Mouse (Mus musculus): ENCODE results near the gene B020031M17Rik. TPM values are rescaled to one million over a fixed set of nuclear protein-coding genes. Genes with fewer than 3 reads are reported as not detected.
"Not testable (repeated sequence)": the region's sequence is repeated elsewhere in the genome, so short reads cannot be mapped to it uniquely, and the experiment has no call there.

Gene B020031M17Rik
- total RNA-seq (2021): not detected
- long read RNA-seq, experiment 1: 0 reads
- long read RNA-seq, experiment 2: 0 reads

DNA sequence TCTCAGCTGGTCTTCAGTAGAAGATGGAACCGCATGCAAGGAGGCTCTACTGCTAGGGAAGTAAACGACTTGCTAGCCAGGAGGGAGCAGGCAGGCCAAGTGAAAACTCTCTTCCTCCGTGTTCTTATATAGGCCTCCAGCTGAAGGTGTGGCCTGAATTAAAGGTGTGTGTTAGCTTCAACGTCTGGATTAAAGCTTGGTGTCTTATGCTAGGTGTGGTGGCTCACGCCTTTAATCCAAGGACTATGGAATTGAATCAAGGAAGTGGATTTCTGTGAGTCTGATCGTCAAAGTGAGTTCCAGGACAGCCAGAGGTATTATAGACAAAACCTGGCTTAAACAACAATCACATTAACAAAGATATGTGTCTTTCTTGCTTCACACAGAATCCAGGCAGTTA lies at the start of gene B020031M17Rik:
B020031M17Rik (minus strand) TSS at position 101 of the 400 bp plus-strand sequence.
- not testable (repeated sequence) for DNase-seq (ENCODE audit: low spot score in 2 of 2)

DNA sequence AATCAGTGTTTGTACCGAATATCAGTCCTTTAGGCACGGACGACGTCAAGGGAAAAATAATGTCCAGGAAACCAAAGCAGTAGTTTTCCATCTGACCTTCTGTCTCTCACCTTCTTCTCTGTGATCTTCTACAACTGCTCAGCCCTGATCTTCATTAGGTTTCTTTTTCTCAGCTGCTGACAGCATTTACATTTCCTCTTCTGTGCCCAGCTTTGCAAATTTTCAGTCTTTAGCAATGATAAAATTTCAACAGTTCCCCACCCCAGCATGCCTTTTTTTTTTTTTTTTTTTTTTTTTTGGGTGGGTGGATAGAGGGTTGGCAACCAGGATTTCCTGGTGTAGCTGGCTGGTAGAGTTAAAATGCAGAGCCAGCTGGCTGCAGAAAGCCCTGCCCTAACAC lies 48.6 kb upstream of the B020031M17Rik start:
- DNase-seq (ENCODE audit: low spot score in 2 of 2): not testable (repeated sequence)

DNA sequence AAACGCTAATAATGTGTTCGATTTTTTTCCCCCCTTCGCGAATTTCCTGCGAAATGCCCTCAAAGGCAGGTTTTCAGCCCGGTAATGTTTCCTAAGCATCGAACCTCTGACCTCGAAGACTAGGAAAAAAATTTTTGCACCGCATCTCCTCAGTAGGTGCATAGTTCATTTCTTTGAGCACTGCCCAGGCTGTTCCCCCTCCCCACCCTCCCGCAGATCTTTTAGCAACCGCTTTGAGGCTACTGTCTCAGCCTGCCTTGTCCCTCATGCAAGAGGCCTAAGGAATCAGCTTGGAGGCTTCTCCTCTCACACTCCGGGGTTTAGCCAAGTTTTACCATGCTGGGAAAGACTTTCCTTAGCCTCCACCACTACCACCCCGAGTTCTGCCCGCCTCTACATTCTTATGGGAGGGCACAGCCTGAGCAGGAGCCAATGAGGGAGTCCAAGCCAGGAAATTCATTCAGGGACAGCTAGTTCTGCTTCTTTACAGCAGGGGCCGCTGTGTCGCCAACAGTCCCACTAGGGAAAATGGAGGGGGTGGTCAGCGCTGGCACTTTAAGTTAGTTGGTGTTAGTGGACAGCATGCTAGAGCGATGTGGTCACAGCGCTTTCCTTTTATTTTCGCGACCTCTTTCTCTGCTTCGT lies 48.0 kb upstream of the B020031M17Rik start:
- DNase-seq (ENCODE audit: low spot score in 2 of 2): not testable (repeated sequence)

DNA sequence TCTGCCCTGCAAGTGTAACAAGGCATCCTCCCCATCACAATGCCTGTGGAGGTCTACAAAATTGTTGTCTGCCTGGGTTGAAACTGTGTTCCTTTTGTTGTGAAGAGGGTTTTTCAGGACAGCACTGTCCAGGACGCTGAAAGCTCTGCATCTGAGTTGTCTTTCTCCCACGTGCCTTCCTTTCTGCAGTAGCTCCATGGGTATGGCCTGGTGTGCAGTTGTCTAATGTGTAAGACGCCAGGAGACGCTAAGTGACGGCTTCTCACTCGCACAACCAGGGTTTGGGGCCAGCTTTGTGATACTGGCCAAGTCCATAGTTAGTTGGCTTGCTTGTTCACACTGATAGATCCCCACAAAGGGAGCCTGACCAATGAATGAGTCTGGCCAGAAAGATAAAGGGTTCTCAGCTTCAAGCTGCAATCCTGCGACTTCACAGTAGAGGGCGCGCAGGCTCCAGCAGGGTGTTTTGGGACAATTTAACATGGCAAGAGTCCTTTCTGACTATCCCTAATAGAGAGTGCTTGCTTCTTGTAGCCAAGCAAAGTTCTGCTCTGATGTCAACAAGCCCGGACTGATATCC lies 41.4 kb upstream of the B020031M17Rik start:
- not testable (repeated sequence) for DNase-seq (ENCODE audit: low spot score in 2 of 2)

DNA sequence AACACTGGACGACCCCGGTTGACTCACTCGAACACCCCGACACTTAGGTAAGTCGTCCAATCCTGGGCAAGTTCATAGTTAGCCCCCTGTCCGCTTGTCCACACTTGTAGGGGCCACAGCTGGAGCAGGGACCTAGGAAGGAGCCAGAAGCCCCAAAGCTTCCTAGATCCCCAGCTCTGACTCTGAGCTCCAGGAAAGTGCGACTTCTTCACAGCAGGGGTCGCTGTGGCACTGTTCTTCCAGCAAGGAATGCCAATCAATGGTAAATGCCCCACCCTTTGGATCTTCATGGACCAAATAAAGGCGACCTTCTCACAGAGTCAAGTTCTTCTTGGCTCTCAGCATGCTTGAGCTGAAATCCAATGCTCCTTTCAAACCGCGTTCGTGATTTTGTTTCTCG lies 40.7 kb upstream of the B020031M17Rik start:
- DNase-seq (ENCODE audit: low spot score in 2 of 2): not testable (repeated sequence)

DNA sequence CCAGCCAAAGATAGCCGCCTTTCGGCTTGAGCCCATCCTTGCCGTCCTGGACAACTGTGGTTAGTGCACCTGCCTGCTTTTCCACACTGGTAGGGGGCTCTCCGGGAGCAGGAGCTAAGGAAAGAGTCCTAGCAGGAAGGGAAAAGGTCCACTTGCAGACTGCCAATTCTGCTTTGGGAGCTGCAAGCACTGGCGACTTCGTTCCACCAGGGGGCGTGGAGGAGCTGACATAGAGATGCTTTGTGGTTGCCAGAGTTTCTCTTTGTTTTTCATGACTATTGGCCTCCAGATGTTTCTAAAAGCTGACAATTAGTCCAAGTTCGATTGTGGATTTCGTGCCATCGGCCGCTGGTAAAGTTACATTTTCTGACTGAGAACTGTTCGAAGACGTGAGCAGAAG lies 18.6 kb upstream of the B020031M17Rik start:
- DNase-seq (ENCODE audit: low spot score in 2 of 2): not testable (repeated sequence)

DNA sequence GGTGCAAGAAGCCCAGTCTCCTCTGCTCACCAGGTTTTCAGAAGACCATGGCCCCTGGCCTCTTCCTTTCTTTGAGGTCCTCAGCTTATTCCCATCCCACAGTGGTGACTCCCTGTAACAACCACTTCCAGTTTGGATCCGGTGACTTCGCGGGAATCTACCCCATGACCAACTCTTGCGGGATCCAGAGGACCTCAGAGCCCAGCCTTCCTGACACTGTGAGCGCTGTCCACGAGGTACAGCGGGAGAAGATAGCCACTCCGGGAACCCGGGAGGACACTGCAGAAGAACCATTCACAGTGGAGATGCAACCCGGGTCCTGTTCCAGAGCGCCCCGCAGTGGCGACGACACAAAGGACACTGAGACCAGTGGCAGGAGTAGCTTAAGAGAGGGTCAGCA lies 17.6 kb upstream of the B020031M17Rik start:
- DNase-seq (ENCODE audit: low spot score in 2 of 2): not testable (repeated sequence)

DNA sequence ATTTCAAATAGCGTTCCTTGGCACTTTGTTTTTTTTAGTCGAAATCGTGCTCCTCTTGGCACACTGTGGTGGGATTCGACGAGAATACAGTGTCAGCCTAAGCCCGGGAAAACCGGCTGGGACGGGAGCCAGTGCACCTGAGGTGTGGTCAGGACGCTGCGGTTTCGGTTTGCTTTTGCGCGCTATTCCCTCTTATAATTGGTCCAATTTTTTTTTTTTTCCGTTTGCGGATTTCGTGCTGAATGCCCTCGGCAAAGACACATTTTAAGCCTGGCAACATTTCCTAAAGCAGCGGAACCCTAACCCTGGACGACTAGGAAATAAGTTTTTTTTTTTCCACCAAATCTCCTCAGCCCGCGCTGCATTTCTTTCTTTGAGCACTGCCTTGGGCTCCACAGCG lies 15.4 kb upstream of the B020031M17Rik start:
- peak in 1 of 2 experiments; percentile 2 for DNase-seq (ENCODE audit: low spot score in 2 of 2)

DNA sequence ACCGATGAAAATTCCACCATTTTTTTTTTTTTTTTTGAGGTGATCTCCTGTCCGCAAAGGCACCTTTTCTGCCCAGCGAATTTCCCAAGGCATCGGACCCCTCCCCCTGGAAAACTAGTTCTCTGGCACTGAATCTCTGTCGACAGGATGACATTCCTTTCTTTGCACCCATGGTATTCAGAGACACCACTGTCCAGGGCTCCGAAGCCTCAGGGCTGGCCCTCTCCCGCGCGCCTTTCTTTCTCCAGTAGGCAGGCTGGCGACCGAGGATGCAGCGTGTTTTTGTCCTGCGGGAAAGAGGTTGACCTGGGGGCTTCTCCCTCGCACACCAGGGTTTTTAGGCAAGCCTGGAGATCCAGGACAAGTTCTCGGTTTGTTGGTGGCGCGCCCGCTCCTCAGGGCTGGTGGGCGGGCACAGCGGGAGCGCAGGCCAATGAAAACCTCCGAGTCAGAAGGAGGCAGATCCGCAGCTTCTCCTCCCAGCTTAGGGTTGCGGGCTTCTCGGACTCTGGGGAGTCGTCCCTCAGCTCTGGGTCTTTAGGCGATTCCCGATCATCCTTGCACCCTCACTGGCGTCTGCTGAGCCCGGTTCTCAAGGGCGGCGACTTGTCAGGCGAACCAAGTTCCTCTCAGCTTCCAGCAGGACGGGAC lies 14.8 kb upstream of the B020031M17Rik start:
- DNase-seq (ENCODE audit: low spot score in 2 of 2): not testable (repeated sequence)

DNA sequence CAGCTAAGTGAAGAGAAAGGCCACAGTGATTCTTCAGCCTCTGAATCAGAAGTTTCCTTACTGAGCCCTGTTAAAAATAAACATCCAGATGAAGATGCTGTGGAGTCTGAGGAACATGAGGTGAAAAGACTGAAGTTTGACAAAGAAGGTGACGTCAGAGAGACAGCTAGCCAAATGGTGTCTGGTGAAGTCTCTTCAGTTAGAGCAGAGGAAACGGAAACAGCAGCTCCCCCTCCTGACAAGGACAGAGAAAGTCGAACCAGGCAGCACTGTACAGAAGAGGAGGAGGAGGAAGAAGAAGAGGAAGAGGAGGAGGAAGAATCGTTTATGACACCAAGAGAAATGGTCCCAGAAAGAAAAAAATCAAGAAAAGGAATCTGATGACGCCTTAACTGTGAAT lies 12.2 kb upstream of the B020031M17Rik start:
- DNase-seq (ENCODE audit: low spot score in 2 of 2): not testable (repeated sequence)

DNA sequence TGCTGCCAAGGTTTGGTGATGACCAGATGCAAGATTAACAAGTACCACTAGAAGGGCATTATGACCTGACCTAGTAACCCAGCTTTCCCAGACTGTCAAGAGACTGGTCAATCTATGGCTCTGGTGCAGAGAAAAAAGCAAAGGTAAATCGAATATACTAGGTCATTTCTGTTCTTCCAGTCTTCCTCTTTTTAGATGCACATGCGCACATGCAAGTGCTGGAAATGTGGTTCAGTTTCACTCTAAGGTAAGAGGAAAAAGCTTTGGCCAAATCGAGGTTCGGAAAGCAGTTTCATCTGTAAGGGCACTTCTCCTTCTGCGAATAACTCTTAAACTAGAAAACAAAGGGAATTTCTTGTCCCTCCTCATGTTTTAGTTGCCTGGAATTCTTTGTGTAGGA lies 5.0 kb upstream of the B020031M17Rik start:
- not testable (repeated sequence) for DNase-seq (ENCODE audit: low spot score in 2 of 2)

DNA sequence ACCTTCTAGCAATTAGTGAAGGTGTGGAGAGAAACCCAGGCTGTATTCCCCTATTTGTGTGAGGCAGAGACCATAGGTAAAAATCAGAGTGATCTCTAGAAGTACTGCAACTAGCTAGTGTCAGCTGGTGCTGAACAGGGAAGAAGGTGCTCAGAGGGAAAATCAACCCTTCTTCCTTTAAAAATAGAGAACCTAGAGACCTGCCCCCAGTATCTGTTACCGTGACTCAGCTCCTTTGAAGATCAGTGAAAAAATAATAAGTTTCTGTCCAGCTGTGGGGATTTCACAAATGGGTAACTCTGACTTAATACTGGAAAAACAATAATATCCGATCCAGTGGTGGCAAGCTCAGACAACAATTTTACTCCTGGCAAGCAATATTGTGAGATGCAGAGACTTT lies 4.5 kb upstream of the B020031M17Rik start:
- DNase-seq (ENCODE audit: low spot score in 2 of 2): not testable (repeated sequence)

DNA sequence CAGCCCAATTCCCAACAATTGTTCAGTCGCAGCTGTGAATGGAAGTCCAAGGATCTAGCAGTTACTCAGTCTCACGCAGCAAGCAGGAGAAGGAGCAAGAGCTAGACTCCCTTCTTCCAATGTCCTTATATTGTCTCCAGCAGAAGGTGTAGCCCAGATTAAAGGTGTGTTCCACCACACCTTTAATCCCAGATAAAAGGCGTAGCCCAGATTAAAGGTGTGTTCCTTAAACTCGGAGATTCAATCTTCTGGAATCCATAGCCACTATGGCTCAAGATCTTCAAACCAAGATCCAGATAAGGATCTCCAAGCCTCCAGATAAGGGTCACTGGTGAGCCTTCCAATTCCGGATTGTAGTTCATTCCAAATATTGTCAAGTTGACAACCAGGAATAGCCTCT lies 21.4 kb downstream of the B020031M17Rik start, which contains the start of gene Gm21761:
Gm21761 (minus strand) TSS at position 101 of the 400 bp plus-strand sequence.
- not testable (repeated sequence) for DNase-seq (ENCODE audit: low spot score in 2 of 2)

DNA sequence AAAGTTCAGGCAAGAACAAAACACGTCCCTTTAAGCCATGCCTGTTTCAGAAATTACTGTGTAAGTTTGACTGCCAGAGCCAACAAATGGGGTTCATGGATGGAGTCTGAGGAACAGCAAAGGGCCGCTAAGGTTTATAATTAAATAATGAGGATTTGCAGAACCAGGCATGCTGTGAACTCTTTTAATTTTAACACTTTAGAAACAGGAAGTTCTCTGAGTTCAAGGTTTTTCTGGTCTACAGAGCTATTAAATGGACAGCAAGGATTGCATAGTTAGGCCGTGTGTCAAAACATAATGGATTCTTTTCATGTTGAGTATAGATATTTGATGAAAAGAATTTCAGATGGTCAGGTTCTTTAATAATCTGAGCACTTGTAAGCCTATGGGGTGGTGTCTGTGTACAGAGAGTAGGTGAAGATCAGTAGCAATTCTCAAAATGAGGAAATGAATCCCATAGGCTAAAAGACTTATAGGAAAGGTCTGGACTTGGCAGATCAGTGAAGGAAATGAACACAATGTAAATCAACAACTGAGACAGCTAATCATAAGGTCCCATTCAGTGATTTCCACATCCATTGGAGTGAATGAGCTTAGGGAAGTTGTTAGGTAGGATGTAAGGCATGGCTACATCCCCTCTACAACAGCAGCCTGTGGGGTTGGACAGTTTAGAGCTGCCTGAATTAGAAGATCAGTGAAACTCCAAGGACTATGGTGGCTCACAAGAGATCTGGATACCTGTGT lies 25.8 kb downstream of the B020031M17Rik start:
- not testable (repeated sequence) for DNase-seq (ENCODE audit: low spot score in 2 of 2)

DNA sequence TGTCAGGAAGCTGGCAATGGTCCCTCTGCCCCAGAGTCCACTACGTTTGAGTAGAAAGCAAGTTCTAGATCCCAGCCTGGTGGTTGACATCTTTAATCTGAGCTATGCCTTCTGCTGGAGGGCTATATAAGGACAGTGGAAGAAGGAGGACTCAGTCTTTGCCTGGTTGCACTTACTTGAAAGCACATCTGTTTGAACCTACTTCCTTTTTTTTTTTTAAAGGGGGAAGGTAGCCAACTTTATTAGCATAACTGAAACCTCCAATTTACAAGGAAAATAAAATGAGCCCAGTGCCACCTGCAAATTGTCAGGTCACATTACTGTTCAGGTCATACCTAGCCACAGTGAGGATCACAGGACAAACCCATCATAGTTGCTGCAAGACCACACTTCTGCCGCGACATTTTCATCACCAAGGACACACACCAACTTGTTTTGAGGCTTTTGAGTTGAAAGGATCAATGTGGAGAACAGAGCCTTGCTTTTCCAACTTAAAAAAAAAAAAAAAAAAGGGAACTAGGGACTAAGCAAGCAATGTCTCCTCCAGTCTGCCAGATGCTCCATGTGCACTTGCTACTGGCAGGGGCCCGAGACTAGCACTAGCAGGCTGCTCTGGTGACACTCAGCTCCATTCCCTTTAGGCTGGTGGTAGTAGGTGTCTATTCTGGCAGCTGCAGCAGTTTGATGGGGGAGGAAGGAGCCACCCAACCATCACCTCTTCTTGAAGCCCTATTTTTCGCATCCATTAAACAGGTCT lies 33.5 kb downstream of the B020031M17Rik start:
- not testable (repeated sequence) for DNase-seq (ENCODE audit: low spot score in 2 of 2)

DNA sequence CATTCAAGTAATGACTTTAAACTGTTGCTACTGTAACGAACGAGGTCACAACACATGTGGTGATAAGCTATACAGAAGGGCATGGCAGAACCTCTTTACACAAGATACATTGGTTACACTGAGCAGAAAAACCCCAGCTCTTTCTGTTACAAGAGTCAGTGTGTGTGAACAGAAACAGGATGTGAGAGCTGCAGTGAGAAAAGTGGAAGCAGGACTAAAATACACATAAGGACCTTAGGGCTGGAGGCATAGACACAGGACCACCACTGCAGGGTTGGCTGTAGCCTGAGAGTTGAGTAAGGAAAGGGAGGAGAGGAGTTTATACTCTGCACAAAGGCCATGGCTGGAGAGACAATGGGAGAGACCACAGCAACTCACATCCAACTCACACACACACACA lies 34.2 kb downstream of the B020031M17Rik start:
- DNase-seq (ENCODE audit: low spot score in 2 of 2): not testable (repeated sequence)

Measured in layer of hippocampus, postnatal 14 days (tissue).